Mouse (Mus musculus) heart, embryonic 11.5 days (tissue): ENCODE data around the gene Tent5d. TPM values are rescaled to one million over a fixed set of nuclear protein-coding genes. Genes with fewer than 3 reads are reported as not detected.

Experiments used
- ATAC-seq: fragments of 200-750 bp; cut with Nextera tagmentation; replicated peaks from 2 replicates; pipeline ENCODE4 v1.8.0; 2017; ENCODE audit warnings: moderate library complexity; ENCODE audit not compliant: insufficient number of reproducible peaks, low FRiP score, low TSS enrichment
- H3K27ac ChIP-seq: fragments of 300-500 bp; sonication (generic); 2 replicates; pipeline ENCODE4 v1.5.1; 2014; ENCODE audit warnings: mild to moderate bottlenecking, low read depth, low read length
- H3K27me3 ChIP-seq: fragments of 300-500 bp; sonication (generic); 2 replicates; pipeline ENCODE4 v1.6.1; 2014; ENCODE audit warnings: mild to moderate bottlenecking, low read length, mixed read lengths; ENCODE audit not compliant: control insufficient read depth, insufficient read depth
- H3K36me3 ChIP-seq: fragments of 300-500 bp; sonication (generic); 2 replicates; pipeline ENCODE4 v1.6.1; 2014; ENCODE audit warnings: mild to moderate bottlenecking, low read length, moderate library complexity, mixed read lengths; ENCODE audit not compliant: control insufficient read depth, insufficient read depth
- H3K4me1 ChIP-seq: fragments of 300-500 bp; sonication (generic); 2 replicates; pipeline ENCODE4 v1.6.1; 2014; ENCODE audit warnings: low read length; ENCODE audit not compliant: control insufficient read depth, insufficient read depth
- H3K4me2 ChIP-seq: fragments of 300-500 bp; sonication (generic); 2 replicates; pipeline ENCODE4 v1.6.1; 2014; ENCODE audit warnings: mild to moderate bottlenecking, moderate library complexity
- H3K4me3 ChIP-seq: fragments of 300-500 bp; sonication (generic); 2 replicates; pipeline ENCODE4 v1.5.1; 2014; ENCODE audit warnings: low read depth, low read length
- H3K9ac ChIP-seq: fragments of 300-500 bp; sonication (generic); 2 replicates; pipeline ENCODE4 v1.6.1; 2014; ENCODE audit warnings: mild to moderate bottlenecking, low read depth, low read length, moderate library complexity
- H3K9me3 ChIP-seq: fragments of 300-500 bp; sonication (generic); replicated peaks from 2 replicates; pipeline ENCODE4 v1.6.1; 2016; ENCODE audit warnings: low read length; ENCODE audit not compliant: control insufficient read depth
- WGBS: fragments of 180-500 bp; shearing (Covaris S2); extraction: QIAGEN DNeasy Blood & Tissue Kit; methylation state at CpG from one replicate; pipeline ENCODE4 v1.1.7; 2014; ENCODE audit not compliant: insufficient replicate concordance; 5-methylcytosine and 5-hydroxymethylcytosine counted together
- polyA plus RNA-seq: library from polyadenylated mRNA; unstranded; fragments of >200 nt; fragmentation: Nextera tagmentation; extraction: Ambion mirVana; gene quantifications from 2 replicates; pipeline ENCODE4 v1.2.1, GENCODE M21; 2014

Tent5d gene
- 2.6 and 3.2 TPM in 2 replicates for polyA plus RNA-seq

- no peak for ATAC-seq
- Histone ChIP-seq H3K9ac (no peak within 1 kb of the TSS), H3K27ac (no peak within 1 kb of the TSS), H3K4me2 (no peak within 1 kb of the TSS), H3K4me3 (no peak within 1 kb of the TSS), H3K27me3 (no peaks in the 10 kb centered on the region), H3K4me1 (no peaks in the 10 kb centered on the region), H3K36me3 (no peaks in the 10 kb centered on the region), H3K9me3 (no peaks in the 10 kb centered on the region)
- WGBS: 90% methylated on average over 1 of the region's 1 CpGs
Observed at GRCm38 (mm10) chrX:107792290-107792689, at the start of gene Tent5d. Tent5d (plus strand) TSS chrX:107792590.

DNA sequence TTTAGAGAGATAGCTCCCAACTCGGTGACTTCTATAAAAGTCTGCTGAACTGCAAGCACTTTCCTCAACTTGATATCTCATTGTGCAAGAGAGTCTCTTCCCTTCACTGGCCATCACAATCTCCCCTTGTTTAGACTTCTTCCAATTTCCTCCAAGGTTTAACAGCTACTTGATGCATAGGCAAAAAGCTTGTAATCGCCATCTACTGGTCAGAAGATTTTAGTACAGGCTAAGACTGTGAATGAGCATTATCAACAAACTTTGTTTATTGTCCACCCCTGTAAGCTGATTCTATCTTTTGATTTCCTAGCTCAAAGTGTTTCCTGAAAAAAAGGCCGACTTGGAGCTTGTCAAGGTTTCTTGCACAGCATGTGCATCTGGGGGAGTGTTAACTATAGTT, 24.5 kb upstream of the Tent5d start:
- Histone ChIP-seq H3K4me3 (no peak overlapping the region), H3K9me3 (no peaks in the 10 kb centered on the region), H3K4me2 (no peak overlapping the region), H3K27ac (no peak overlapping the region), H3K4me1 (no peaks in the 10 kb centered on the region), H3K9ac (no peak overlapping the region), H3K36me3 (no peaks in the 10 kb centered on the region), H3K27me3 (no peaks in the 10 kb centered on the region)
- ATAC-seq: no peak
- 25% methylated on average over 3 of the region's 3 CpGs for WGBS

DNA sequence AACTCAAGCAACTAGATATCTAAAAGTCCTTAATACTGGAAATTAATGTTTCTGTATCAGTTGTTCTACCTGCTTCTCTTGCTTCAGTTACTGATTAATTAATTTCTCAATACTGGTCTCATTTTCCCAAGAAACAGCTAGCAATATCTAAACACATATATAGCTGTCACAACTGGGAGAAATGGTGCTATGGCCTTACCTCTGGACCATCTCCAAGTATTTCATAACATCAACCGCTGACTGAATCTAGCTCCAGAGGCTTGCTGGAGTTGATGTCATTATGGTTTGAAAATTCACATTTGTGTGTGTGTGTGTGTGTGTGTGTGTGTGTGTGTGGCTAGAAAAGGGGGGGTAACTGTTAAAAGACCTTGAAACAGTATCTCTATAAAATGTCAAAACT, 2.3 kb upstream of the Tent5d start:
- Histone ChIP-seq H3K9me3 (no peaks in the 10 kb centered on the region), H3K9ac (no peak overlapping the region), H3K4me1 (no peaks in the 10 kb centered on the region), H3K36me3 (no peaks in the 10 kb centered on the region), H3K27ac (no peak overlapping the region), H3K4me3 (no peak overlapping the region), H3K27me3 (no peaks in the 10 kb centered on the region), H3K4me2 (no peak overlapping the region)
- WGBS: 91% methylated on average over 1 of the region's 1 CpGs
- ATAC-seq: no peak

- WGBS: 20% methylated on average over 8 of the region's 8 CpGs
- Histone ChIP-seq H3K9ac (no peak overlapping the region), H3K36me3 (no peaks in the 10 kb centered on the region), H3K9me3 (no peaks in the 10 kb centered on the region), H3K27ac (no peak overlapping the region), H3K4me1 (no peaks in the 10 kb centered on the region), H3K27me3 (no peaks in the 10 kb centered on the region), H3K4me2 (no peak overlapping the region), H3K4me3 (no peak overlapping the region)
- ATAC-seq: no peak
Observed at GRCm38 (mm10) chrX:107790750-107791493, 1.5 kb upstream of the Tent5d start.

GRCm38 (mm10) chrX:107795785-107796184, 3.4 kb downstream of the Tent5d start:
- no peak overlapping the region for H3K4me2 ChIP-seq
- H3K27me3 ChIP-seq: no peaks in the 10 kb centered on the region
- no peak for ATAC-seq
- no peaks in the 10 kb centered on the region for H3K36me3 ChIP-seq
- H3K4me3 ChIP-seq: no peak overlapping the region
- 57% methylated on average over 1 of the region's 1 CpGs for WGBS
- no peak overlapping the region for H3K27ac ChIP-seq
- no peaks in the 10 kb centered on the region for H3K9me3 ChIP-seq
- H3K9ac ChIP-seq: no peak overlapping the region
- H3K4me1 ChIP-seq: no peaks in the 10 kb centered on the region

DNA sequence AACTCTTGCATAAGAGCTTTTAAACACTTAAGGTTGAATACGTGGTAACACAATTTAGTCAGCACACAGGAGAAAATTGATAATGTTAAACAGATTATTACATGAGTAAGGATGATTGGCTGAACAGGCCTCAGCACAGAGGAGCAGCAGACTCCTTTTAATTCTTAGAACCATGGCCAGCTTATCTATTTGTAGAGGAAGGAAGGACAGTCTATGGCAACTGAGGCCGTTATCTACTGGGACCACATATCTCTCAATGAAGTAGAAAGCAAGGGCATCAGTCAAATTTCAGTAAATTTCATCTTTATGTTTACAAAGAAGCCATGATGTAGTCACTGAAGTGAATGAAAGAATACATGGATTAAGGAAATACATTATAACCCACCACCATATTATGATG, 4.5 kb downstream of the Tent5d start:
- Histone ChIP-seq H3K4me3 (no peak overlapping the region), H3K27ac (no peak overlapping the region), H3K4me1 (no peaks in the 10 kb centered on the region), H3K9me3 (no peaks in the 10 kb centered on the region), H3K27me3 (no peaks in the 10 kb centered on the region), H3K4me2 (no peak overlapping the region), H3K9ac (no peak overlapping the region), H3K36me3 (no peaks in the 10 kb centered on the region)
- 70% methylated on average over 2 of the region's 2 CpGs for WGBS
- no peak for ATAC-seq

DNA sequence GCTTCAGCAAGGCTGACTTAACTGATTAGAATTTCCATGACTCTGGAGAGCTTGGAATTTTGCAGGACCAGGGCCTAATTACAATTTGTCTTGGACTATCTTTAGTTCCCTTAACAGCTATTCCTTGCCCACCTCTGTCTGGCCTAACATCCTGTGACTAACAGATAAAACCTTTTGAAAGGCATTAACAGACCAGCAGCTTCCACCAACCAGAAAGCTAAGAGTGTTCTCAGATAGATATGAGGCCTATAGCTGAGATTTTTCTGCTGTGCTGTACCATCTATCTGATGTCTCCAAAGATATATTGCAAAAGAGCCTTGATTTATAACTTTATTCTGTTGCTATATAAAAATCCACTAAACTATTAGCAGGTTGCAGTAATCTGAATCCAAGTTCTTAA, 19.7 kb downstream of the Tent5d start:
- no peak overlapping the region for H3K4me3 ChIP-seq
- no peaks in the 10 kb centered on the region for H3K9me3 ChIP-seq
- ATAC-seq: no peak
- no peaks in the 10 kb centered on the region for H3K27me3 ChIP-seq
- no peak overlapping the region for H3K9ac ChIP-seq
- no peak overlapping the region for H3K27ac ChIP-seq
- H3K36me3 ChIP-seq: no peaks in the 10 kb centered on the region
- H3K4me2 ChIP-seq: no peak overlapping the region
- H3K4me1 ChIP-seq: no peaks in the 10 kb centered on the region

GRCm38 (mm10) chrX:107815502-107816217, 23.3 kb downstream of the Tent5d start:
- peak; percentile 75 for ATAC-seq

DNA sequence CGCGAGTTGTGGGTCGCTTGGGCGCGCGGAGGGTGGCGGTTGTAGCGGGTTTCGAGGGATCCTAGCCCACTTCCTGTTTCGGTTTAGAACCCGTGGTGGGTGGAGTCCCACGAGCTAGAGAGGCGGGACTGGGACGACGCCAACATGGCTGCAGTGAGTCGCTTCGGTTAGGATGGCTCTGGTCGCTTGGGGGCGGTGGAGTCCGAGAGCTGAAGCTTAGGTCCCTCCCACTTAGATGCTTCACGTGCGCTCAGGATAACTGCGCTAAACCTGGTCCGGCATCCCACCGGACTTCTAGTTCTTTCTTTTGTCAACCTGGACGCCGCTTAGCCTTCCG, 23.8 kb downstream of the Tent5d start, which contains the start of gene 2610002M06Rik:
2610002M06Rik (minus strand) TSS at position 117 of the 337 bp plus-strand sequence.
- Histone ChIP-seq H3K4me1 (no peaks in the 10 kb centered on the region), H3K36me3 (no peaks in the 10 kb centered on the region), H3K27ac (peak within 1 kb of the TSS; percentile 76), H3K4me3 (peak within 1 kb of the TSS; percentile 57), H3K4me2 (peak within 1 kb of the TSS; percentile 64), H3K27me3 (no peaks in the 10 kb centered on the region), H3K9me3 (no peaks in the 10 kb centered on the region), H3K9ac (peak within 1 kb of the TSS; percentile 75)
- WGBS: 20% methylated on average over 24 of the region's 28 CpGs
- peak; percentile 99 for ATAC-seq

More at GRCm38 (mm10) chrX:107815502-107816217, 23.3 kb downstream of the Tent5d start:
- no peaks in the 10 kb centered on the region for H3K27me3 ChIP-seq
- H3K27ac ChIP-seq: peak overlapping the region; percentile 76
- H3K4me1 ChIP-seq: no peaks in the 10 kb centered on the region
- no peaks in the 10 kb centered on the region for H3K36me3 ChIP-seq
- H3K9ac ChIP-seq: peak overlapping the region; percentile 75
- WGBS: 20% methylated on average over 30 of the region's 32 CpGs
- peak overlapping the region; percentile 57 for H3K4me3 ChIP-seq
- H3K4me2 ChIP-seq: peak overlapping the region; percentile 64
- no peaks in the 10 kb centered on the region for H3K9me3 ChIP-seq
